Mouse (Mus musculus): ENCODE measurements around the gene Mgat2. TPM values are rescaled to one million over a fixed set of nuclear protein-coding genes. Genes with fewer than 3 reads are reported as not detected.

Mgat2 gene
- total RNA-seq, 2 experiments from 2014 or later, result 5.6 to 7.2 TPM

- DNase-seq (ENCODE audit: low spot score), result no peak
Measured at GRCm38 (mm10) chr12:69177526-69177925, 6.4 kb upstream of the Mgat2 start.

DNA sequence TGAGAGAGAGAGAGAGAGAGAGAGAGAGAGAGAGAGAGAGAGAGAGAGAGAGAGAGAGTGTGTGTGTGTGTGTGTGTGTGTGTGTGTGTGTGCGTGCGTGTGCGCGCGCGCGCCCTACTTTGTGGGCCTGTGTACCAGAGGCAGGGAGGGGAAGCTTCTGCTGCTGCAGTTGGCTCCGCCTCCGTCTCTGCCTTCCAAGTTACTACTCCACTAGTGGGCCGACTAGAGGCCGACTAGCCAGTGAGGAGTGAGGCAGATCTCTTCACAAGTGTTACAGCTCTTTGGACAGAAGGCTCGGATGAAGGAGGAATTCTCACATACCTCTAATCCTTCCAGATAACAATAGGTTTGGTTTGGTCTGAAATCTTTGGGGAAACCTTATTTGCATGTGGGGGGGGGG is 4.6 kb upstream of the Mgat2 start:
- no peak for DNase-seq (ENCODE audit: low spot score)

DNA sequence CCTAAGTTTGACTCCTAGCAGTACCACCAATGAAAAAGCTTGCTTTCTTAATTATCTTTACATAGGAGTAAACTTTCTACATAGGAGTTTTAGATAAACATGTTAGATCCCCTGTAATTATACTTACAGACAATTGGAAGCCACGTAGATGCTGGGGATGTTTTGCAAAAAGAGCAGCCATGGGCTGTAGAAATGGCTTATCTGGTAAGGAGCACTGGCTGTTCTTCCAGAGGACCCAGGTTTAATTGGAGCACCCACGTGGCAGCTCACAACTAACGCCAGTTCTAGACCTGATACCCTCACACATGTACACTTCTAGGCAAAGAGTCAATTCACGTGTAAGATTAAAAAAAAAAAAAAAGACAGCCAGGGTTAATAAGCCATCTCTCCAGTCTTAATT is 2.2 kb upstream of the Mgat2 start:
- no peak for DNase-seq (ENCODE audit: low spot score)

DNA sequence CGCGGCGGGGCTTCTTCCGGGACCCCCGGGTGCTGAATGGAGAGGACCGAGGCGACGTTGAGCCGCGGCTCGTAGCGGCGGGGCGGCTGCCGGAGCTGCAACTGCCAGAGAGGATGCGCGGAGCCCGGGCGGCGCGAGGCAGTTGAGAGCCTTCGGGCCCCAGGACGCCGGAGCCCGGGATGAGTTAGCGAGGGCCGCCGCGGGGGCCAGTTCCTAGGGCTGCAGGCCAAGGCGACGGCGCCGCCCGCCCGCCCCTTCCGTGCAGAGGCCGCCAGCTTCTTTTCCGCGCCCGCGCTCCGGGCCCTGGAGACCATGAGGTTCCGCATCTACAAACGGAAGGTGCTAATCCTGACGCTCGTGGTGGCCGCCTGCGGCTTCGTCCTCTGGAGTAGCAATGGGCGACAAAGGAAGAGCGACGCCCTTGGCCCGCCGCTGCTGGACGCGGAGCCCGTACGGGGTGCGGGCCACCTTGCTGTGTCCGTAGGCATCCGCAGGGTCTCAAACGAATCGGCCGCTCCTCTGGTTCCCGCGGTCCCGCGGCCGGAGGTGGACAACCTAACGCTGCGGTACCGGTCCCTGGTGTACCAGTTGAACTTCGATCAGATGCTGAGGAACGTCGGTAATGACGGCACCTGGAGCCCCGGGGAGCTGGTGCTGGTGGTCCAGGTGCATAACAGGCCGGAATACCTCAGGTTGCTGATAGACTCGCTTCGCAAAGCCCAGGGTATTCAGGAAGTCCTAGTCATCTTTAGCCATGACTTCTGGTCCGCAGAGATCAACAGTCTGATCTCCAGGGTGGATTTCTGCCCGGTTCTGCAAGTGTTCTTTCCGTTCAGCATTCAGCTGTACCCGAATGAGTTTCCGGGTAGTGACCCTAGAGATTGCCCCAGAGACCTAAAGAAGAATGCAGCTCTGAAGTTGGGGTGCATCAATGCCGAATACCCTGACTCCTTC is 662 bp downstream of the Mgat2 start:
- DNase-seq (ENCODE audit: low spot score), result peak; percentile 41

- DNase-seq (ENCODE audit: low spot score), result no peak
Measured at GRCm38 (mm10) chr12:69185371-69185770, 1.4 kb downstream of the Mgat2 start.

DNA sequence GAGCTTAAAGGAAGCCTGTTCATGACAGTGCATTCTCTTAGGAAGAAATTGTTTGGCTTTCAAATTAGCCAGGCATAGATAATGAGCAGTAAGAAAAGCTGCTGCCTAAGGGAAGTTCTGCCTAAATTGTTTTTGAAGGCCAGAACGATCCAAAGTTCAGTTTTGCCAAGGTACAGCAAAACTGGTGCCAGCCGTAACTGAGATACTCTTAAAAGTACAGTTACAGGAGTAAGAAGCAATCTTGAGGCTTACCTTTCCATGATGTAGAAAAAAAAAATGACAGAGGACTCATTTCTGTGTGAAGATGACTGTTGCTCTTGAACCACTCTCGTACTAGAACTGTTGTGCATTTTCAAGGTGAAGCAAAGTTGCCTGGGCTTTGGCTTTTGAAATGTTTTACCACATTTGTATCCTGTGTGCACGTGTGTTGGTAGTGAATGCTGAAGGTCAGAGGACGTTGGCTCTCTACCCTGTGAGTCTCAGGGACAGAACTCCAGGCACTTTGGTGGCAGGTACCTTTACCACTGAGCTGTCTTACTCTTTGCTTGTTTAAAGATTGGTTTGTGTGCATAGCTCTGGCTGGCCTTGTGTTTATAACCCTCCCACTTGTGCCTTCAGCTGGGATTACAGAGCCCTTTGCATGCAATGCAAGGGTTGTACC is 3.0 kb downstream of the Mgat2 start:
- no peak for DNase-seq (ENCODE audit: low spot score)

DNA sequence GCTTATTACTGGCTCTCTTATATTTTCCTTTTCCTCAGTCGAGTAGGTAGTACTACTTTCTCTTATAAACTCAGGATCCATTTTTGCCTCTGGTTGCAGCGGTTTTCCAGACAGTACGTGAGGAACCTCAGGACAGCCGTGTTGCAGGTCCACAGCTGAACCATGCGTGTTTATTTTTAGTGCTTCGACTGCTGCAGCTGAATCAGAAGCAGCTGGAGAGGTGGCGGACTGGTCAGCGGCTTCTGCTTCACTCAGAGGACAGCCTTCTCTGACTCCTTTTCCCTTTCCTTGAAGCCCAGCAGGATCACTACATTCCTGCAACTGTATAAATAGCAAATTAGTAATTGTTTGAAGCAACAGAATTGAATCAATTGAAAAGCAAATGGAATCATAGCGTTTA is 6.1 kb downstream of the Mgat2 start:
- DNase-seq (ENCODE audit: low spot score), result no peak

DNA sequence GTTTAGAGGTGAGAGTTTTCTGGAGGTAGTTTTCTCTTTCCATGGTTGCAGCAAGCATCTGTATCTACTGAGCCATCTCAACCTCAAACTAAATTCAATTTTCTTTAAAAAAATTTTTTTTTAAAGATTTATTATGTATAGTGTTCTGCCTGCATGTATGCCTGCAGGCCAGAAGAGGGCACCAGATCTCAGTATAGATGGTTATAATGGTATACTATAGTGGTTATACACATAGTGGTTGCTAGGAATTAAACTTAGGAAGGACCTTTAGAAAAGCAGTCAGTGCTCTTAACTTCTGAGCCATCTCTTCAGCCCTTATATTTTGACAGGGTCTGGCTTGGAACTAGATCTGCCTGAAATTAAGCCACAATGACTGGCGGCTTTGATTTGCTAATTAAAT is 6.6 kb downstream of the Mgat2 start:
- DNase-seq (ENCODE audit: low spot score), result no peak

- DNase-seq (ENCODE audit: low spot score), result no peak
Measured at GRCm38 (mm10) chr12:69191396-69191795, 7.4 kb downstream of the Mgat2 start.

DNA sequence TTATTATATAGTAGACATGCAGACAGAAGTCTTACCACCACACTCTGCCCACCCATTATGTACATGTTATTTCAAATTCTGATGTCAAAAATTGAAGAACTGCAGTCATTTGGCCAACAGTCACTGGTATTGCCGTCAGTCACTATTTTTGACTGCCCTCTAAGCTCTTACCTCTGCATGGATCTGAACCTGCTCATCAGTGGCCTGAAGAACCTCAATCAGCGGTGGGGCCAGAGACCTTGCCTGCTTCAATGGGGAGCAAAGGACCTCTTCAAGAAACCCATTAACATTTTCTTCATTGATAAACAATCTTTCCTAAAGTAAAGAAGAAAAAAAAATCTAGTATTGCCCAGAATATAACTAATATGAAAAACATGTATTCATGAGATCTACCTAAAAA is 8.7 kb downstream of the Mgat2 start:
- DNase-seq (ENCODE audit: low spot score), result no peak

DNA sequence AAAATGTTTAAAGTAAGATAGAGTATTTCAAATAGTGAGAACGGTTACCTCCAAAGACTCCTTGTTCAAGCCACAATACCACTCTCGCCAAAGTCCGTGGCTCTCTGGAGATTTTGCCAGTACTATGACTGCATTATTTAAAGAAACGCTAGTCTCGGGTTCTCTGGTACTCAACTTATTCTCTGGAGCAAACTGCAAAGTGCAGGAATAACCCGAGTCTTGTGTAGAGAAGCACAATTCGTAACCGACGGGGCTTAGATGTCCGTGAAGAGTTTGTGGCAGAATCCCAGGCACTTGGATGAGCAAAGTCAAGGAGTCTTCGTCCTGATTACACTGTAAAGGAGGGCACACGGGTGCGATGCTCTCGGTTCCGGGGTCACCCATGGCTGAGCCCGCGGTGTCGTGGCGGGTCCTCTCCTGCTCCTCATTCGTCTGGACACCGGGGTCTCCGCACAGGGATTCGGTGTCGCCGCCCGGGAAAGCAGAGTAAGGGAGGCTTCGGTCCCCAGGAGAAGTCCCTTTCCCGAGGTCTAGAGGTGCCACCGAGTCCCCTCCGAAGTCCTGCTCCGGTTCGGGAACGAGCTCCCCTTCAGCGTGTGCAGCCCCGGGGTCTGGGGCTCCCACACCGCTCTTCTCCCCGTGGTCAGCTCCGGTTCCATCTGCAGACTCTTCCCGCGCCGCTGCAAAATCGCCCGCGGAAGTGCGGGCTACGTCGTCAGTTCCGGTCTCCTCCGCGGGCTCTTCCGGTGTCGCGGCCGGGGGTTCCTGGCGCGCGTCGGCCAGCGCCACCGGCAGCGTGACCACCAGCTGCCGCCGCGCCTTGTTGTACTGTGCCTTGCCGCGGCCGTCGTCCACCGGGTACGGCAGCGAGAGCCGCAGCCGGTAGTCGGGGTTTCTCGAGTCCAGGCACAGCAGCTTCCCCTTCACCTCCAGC is 12.8 kb downstream of the Mgat2 start, which contains the start of gene Gm49383:
Gene Gm49383, minus strand, starts transcription at position 661 of the 934 bp plus-strand sequence.
- DNase-seq (ENCODE audit: low spot score), result peak; percentile 55

DNA sequence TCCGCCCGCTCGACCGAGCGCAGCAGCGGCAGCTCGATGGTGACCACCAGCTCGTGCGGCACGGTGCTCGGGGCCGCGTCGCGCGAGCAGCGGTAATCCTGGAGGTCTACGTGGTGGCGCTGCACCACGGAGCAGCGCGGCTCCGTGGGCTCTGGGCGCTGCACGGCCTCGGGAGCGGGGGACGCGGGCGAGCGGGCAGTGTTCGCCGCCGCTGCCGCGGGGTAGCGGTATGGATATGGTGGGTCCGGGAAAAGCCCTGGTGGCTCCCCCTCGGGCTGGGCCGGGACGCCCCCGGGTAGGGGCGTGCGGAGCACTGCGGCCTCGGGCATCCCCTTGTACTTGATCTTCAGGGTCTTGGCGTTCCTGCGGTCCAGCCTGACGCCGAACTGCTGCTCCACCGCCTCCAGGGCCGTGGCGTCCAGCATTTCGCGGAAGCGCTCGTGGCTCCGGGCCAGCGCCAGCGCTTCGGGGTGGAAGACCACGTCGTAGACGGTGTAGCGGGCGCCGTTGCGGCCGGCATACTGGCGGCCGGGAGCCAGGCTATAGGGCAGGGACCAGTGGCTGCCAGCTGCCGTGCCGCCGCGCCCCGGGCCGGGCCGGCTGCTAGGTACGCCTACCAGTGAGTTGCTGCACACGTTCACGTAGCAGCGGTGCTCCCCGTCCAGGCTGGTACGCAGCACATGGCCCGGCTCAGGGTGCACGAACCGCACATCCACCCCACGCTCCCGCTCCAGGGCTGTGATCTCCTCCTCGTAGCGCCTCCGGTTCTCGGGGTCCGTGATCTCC is 13.6 kb downstream of the Mgat2 start:
- DNase-seq (ENCODE audit: low spot score), result peak; percentile 34

- peak; percentile 44 for DNase-seq (ENCODE audit: low spot score)
Measured at GRCm38 (mm10) chr12:69198164-69198535, 14.2 kb downstream of the Mgat2 start, which contains the start of gene Dnaaf2. TSS of gene Dnaaf2 (minus strand) at chr12:69198429.

DNA sequence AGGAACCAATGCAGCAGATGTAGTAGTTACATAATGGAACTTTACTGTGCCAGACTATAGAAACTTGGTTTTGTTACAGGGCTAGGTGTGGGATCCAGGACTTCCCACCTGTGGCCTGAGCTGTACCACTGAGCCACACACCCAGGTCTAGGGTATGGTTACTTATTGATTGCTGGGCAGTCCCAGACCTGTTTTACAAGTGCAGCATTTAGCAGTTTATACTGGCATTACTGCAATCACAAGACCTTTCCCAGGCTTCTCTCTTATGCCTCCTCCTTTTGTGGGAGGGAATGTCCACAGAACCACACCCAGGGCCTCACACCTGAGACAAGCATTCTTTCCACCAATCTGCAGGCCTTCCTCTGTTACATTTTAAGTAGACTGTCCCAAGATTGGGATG is 15.0 kb downstream of the Mgat2 start:
- DNase-seq (ENCODE audit: low spot score), result no peak

GRCm38 (mm10) chr12:69204052-69204833 is 20.3 kb downstream of the Mgat2 start, which contains the start of gene Gm49384:
TSS of gene Gm49384 (minus strand) at chr12:69204267.
- no peak for DNase-seq (ENCODE audit: low spot score)

- no peak for DNase-seq (ENCODE audit: low spot score)
Measured at GRCm38 (mm10) chr12:69207396-69207795, 23.4 kb downstream of the Mgat2 start.

- DNase-seq (ENCODE audit: low spot score), result no peak
Measured at GRCm38 (mm10) chr12:69207926-69208325, 24.0 kb downstream of the Mgat2 start.

DNA sequence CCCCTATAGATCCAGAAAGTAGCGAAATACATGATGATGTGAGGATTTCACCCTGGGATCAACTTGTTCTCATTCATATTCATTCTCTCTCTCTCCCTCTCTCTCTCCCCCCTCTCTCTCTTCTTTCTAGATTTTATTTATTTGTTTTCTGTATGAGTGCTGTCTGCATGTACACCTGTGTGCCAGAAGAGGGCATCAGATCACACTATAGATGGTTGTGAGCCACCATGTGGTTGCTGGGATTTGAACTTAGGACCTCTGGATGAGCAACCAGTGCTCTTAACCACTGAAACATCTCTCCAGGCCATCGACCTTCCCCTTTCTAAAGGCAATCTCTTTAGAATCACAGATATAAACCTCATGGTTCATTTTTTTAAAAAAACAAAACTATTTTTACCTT is 24.6 kb downstream of the Mgat2 start:
- DNase-seq (ENCODE audit: low spot score), result no peak

DNA sequence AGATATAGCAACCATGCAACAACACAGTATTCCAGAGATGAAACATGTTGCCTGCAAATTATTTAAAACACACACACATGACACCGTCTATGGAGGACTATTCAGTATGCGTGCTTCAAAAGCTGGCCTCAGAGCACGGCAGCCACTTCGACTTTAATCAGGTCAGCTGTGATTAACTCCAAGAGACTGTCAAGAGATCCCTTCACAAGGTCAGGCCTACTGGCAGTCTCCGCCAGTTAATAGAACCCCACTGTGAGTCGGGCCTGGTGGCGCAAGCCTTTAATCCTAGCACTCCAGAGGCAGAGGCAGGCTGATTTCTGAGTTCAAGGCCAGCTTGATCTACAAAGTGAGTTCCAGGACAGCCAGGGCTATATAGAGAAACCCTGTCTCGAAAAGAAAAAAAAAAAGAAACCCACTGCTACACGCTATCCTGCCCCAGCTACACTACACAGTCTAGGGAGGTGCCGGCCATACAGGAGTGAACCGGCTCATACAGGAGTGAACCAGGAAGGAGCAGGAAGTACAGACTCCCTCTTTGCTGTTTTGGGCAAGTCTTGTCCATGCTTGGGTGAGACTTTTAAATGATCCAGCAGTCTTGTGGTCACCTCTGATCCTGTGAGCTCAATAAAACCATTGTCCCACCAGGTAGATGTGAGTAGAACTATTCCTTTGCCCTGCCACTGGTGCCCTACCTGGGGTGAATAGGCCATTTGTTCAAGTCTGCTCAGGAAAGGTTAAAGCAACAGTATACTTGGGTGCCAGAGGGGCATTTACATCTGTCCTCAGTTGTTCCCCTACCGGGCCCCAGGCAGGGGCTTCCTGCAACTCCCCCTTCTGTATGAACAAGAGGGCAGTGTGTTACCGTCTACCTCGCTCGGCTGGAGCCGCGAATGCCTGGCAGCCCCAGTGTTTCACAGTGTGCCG is 26.4 kb downstream of the Mgat2 start:
- no peak for DNase-seq (ENCODE audit: low spot score)
